Mouse (Mus musculus): ENCODE measurements around the gene Srgap2. TPM values are rescaled to one million over a fixed set of nuclear protein-coding genes. Genes with fewer than 3 reads are reported as not detected.

The Srgap2 gene
- total and polyA plus RNA-seq, 2 experiments from 2014 or later: 5.9 to 18.1 TPM

GRCm38 (mm10) chr1:131284616-131285015 is 242.5 kb downstream of the Srgap2 start:
- TF ChIP-seq CTCF (IDR thresholded peaks at IDR 0.05; ENCODE audit: low read depth): no peak
- ATAC-seq (ENCODE audit: insufficient read depth, low read depth) (no peak), DNase-seq (ENCODE audit: low spot score) (no peak)
- Histone ChIP-seq H3K4me1 (ENCODE audit: control insufficient read depth, insufficient read depth) (peaks cover 6% of the 10 kb centered on the region; the same call in 1 of the 2 replicates), H3K27ac (ENCODE audit: low read depth) (no peak overlapping the region), H3K9ac (replicated peaks; ENCODE audit: low read depth, low read length) (no peak overlapping the region), H3K27me3 (ENCODE audit: control insufficient read depth, insufficient read depth, low read length) (no peaks in the 10 kb centered on the region), H3K36me3 (replicated peaks; ENCODE audit: control insufficient read depth, insufficient read depth, low read length) (peaks cover 24% of the 10 kb centered on the region), H3K9me3 (replicated peaks; ENCODE audit: control insufficient read depth, low read length) (no peaks in the 10 kb centered on the region), H3K4me2 (ENCODE audit: low read depth, low read length) (no peak overlapping the region), H3K4me3 (ENCODE audit: low read depth, low read length) (no peak overlapping the region)
- WGBS: 86% methylated on average over 4 of the region's 4 CpGs

- TF ChIP-seq EP300 (IDR thresholded peaks at IDR 0.05; ENCODE audit: low read depth) (no peak), CTCF (IDR thresholded peaks at IDR 0.05; ENCODE audit: low read depth) (no peak)
- peaks cover 19% of the 10 kb centered on the region for H3K36me3 ChIP-seq (replicated peaks; ENCODE audit: control insufficient read depth, insufficient read depth, low read length)
- no peak overlapping the region for H3K9ac ChIP-seq (replicated peaks; ENCODE audit: low read depth, low read length)
- H3K9me3 ChIP-seq (replicated peaks; ENCODE audit: control insufficient read depth, low read length): no peaks in the 10 kb centered on the region
- H3K27ac ChIP-seq (ENCODE audit: low read depth): no peak overlapping the region
- no peak overlapping the region for H3K4me3 ChIP-seq (ENCODE audit: low read depth, low read length)
- WGBS: 73% methylated on average over 1 of the region's 1 CpGs
- H3K4me2 ChIP-seq (ENCODE audit: low read depth, low read length): no peak overlapping the region
- H3K4me1 ChIP-seq (ENCODE audit: control insufficient read depth, insufficient read depth): peaks cover 6% of the 10 kb centered on the region; the same call in 1 of the 2 replicates
- H3K27me3 ChIP-seq (ENCODE audit: control insufficient read depth, insufficient read depth, low read length): no peaks in the 10 kb centered on the region
- ATAC-seq (ENCODE audit: insufficient read depth, low read depth) (no peak), DNase-seq (ENCODE audit: low spot score) (no peak)
Observed at GRCm38 (mm10) chr1:131284167-131284566, 243.0 kb downstream of the Srgap2 start.

GRCm38 (mm10) chr1:131281731-131282130 is 245.4 kb downstream of the Srgap2 start:
- no peak overlapping the region for H3K27ac ChIP-seq (ENCODE audit: low read depth)
- H3K9me3 ChIP-seq (replicated peaks; ENCODE audit: control insufficient read depth, low read length): no peaks in the 10 kb centered on the region
- 0 out of 2 replicates have a peak, but pooled peaks cover 7% of the 10 kb centered on the region for H3K36me3 ChIP-seq (replicated peaks; ENCODE audit: control insufficient read depth, insufficient read depth, low read length)
- WGBS: 56% methylated on average over 4 of the region's 4 CpGs
- no peak overlapping the region for H3K4me3 ChIP-seq (ENCODE audit: low read depth, low read length)
- H3K9ac ChIP-seq (replicated peaks; ENCODE audit: low read depth, low read length): no peak overlapping the region
- no peak overlapping the region for H3K4me2 ChIP-seq (ENCODE audit: low read depth, low read length)
- no peak for DNase-seq (ENCODE audit: low spot score)
- no peaks in the 10 kb centered on the region for H3K4me1 ChIP-seq (ENCODE audit: control insufficient read depth, insufficient read depth)
- no peak for TF ChIP-seq EP300 (IDR thresholded peaks at IDR 0.05; ENCODE audit: low read depth)
- no peak for TF ChIP-seq CTCF (IDR thresholded peaks at IDR 0.05; ENCODE audit: low read depth)
- no peak for ATAC-seq (ENCODE audit: insufficient read depth, low read depth)
- H3K27me3 ChIP-seq (ENCODE audit: control insufficient read depth, insufficient read depth, low read length): no peaks in the 10 kb centered on the region

- 34% methylated on average over 3 of the region's 3 CpGs for WGBS
- no peak overlapping the region for H3K9ac ChIP-seq (replicated peaks; ENCODE audit: low read depth, low read length)
Observed at GRCm38 (mm10) chr1:131280280-131280679, 246.9 kb downstream of the Srgap2 start.

GRCm38 (mm10) chr1:131279456-131279776 is 247.7 kb downstream of the Srgap2 start, which contains the start of gene Ikbke:
Ikbke (minus strand) TSS chr1:131279606.
- 23% methylated on average over 4 of the region's 4 CpGs for WGBS
- H3K27ac ChIP-seq (ENCODE audit: low read depth): no peak within 1 kb of the TSS
- H3K4me3 ChIP-seq (ENCODE audit: low read depth, low read length): peak within 1 kb of the TSS; percentile 33
- no peaks in the 10 kb centered on the region for H3K36me3 ChIP-seq (replicated peaks; ENCODE audit: control insufficient read depth, insufficient read depth, low read length)
- H3K9me3 ChIP-seq (replicated peaks; ENCODE audit: control insufficient read depth, low read length): no peaks in the 10 kb centered on the region
- peak within 1 kb of the TSS; percentile 51 for H3K4me2 ChIP-seq (ENCODE audit: low read depth, low read length)
- DNase-seq (ENCODE audit: low spot score): no peak
- ATAC-seq (ENCODE audit: insufficient read depth, low read depth): no peak
- no peak for TF ChIP-seq EP300 (IDR thresholded peaks at IDR 0.05; ENCODE audit: low read depth)
- no peak for TF ChIP-seq CTCF (IDR thresholded peaks at IDR 0.05; ENCODE audit: low read depth)
- H3K9ac ChIP-seq (replicated peaks; ENCODE audit: low read depth, low read length): peak within 1 kb of the TSS; percentile 6; the same call in 1 of the 2 replicates
- H3K27me3 ChIP-seq (ENCODE audit: control insufficient read depth, insufficient read depth, low read length): no peaks in the 10 kb centered on the region
- H3K4me1 ChIP-seq (ENCODE audit: control insufficient read depth, insufficient read depth): no peaks in the 10 kb centered on the region

More at GRCm38 (mm10) chr1:131280280-131280679, 246.9 kb downstream of the Srgap2 start:
- Histone ChIP-seq H3K4me3 (ENCODE audit: low read depth, low read length) (no peak overlapping the region), H3K9me3 (replicated peaks; ENCODE audit: control insufficient read depth, low read length) (no peaks in the 10 kb centered on the region), H3K27me3 (ENCODE audit: control insufficient read depth, insufficient read depth, low read length) (no peaks in the 10 kb centered on the region), H3K27ac (ENCODE audit: low read depth) (no peak overlapping the region), H3K4me2 (ENCODE audit: low read depth, low read length) (no peak overlapping the region), H3K4me1 (ENCODE audit: control insufficient read depth, insufficient read depth) (no peaks in the 10 kb centered on the region), H3K36me3 (replicated peaks; ENCODE audit: control insufficient read depth, insufficient read depth, low read length) (no peaks in the 10 kb centered on the region)
- ATAC-seq (ENCODE audit: insufficient read depth, low read depth) (no peak), DNase-seq (ENCODE audit: low spot score) (no peak)
- no peak for TF ChIP-seq EP300 (IDR thresholded peaks at IDR 0.05; ENCODE audit: low read depth)
- no peak for TF ChIP-seq CTCF (IDR thresholded peaks at IDR 0.05; ENCODE audit: low read depth)
